Mouse (Mus musculus): ENCODE results near the gene Aqp11.

DNA sequence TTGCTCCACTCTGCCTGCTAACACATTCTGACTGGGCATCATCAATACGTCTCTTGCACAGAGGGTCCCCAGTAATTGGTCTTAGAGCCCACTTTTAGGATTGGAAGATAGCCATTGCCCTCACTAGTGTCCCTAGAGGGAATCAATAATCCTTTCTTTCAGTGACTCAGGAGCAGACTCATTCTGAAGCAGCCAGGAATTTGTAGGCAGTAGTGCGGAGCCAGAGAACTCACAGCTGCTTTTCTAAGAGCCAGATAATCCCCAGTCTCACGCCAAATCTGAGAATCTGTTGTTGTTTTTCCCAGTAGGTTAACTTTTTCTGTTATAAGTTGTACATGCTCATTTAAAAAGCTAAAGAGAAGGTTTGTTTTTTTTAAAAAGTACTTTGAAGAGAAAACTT, 37.3 kb upstream of the Aqp11 start:
- no peak for TF ChIP-seq POLR2A (IDR thresholded peaks at IDR 0.05; ENCODE audit: extremely low read depth, insufficient read depth, low read length)
- no peak for TF ChIP-seq CTCF (IDR thresholded peaks at IDR 0.05; ENCODE audit: extremely low read depth, insufficient read depth, low read length)

All from cortical plate, adult 2 months (tissue).